Mouse (Mus musculus) layer of hippocampus, adult 8-10 months (tissue): Measurements from ENCODE around the gene Pcsk4. TPM values are rescaled to one million over a fixed set of nuclear protein-coding genes. Genes with fewer than 3 reads are reported as not detected.

Source experiments
- DNase-seq, 2 experiments: peaks; one replicate each; pipeline ENCODE4 v3.0.0; 2022; ENCODE audit warnings: low spot score in 2 of 2
- total RNA-seq, 4 experiments: library from RNA; stranded (reverse); gene quantifications; 2 replicates each; pipeline ENCODE4 v1.2.4; 2022

The Pcsk4 gene
- total RNA-seq, 4 experiments from 2014 or later, result 3.3 to 6.4 (median 4.1) TPM

GRCm38 (mm10) chr10:80299301-80299700 lies 30.0 kb downstream of the Pcsk4 start:
- DNase-seq, result no peak

GRCm38 (mm10) chr10:80298571-80299281 lies 30.6 kb downstream of the Pcsk4 start:
- peak; percentile 89 to 91 for DNase-seq

GRCm38 (mm10) chr10:80297526-80298133 lies 31.7 kb downstream of the Pcsk4 start:
- DNase-seq, result no peak

- no peak for DNase-seq
Measured at GRCm38 (mm10) chr10:80296824-80297223, 32.5 kb downstream of the Pcsk4 start.

- DNase-seq, result peak; percentile 75 to 80
Measured at GRCm38 (mm10) chr10:80295618-80296425, 33.5 kb downstream of the Pcsk4 start, which contains the start of gene Apc2. Gene Apc2 (plus strand): TSS chr10:80295977.

- DNase-seq, result no peak
Measured at GRCm38 (mm10) chr10:80294788-80295303, 34.5 kb downstream of the Pcsk4 start.

- DNase-seq, result no peak
Measured at GRCm38 (mm10) chr10:80294311-80294710, 35.0 kb downstream of the Pcsk4 start.

GRCm38 (mm10) chr10:80293325-80293724 lies 36.0 kb downstream of the Pcsk4 start:
- no peak for DNase-seq

GRCm38 (mm10) chr10:80292251-80293146 lies 36.8 kb downstream of the Pcsk4 start, which contains the start of gene Rps15:
Gene Rps15 (plus strand): TSS chr10:80292453.
- peak; percentile 88 to 91 for DNase-seq

- no peak for DNase-seq
Measured at GRCm38 (mm10) chr10:80288657-80289056, 40.6 kb downstream of the Pcsk4 start.

GRCm38 (mm10) chr10:80288097-80288496 lies 41.2 kb downstream of the Pcsk4 start:
- no peak for DNase-seq

GRCm38 (mm10) chr10:80285222-80286070 lies 43.9 kb downstream of the Pcsk4 start:
- no peak for DNase-seq

GRCm38 (mm10) chr10:80282481-80283441 lies 46.5 kb downstream of the Pcsk4 start:
- no peak for DNase-seq

GRCm38 (mm10) chr10:80281921-80282371 lies 47.4 kb downstream of the Pcsk4 start:
- no peak for DNase-seq

- DNase-seq, result no peak
Measured at GRCm38 (mm10) chr10:80281304-80281703, 48.0 kb downstream of the Pcsk4 start.

- no peak for DNase-seq
Measured at GRCm38 (mm10) chr10:80279273-80279672, 50.0 kb downstream of the Pcsk4 start.

GRCm38 (mm10) chr10:80278390-80278789 lies 50.9 kb downstream of the Pcsk4 start:
- no peak for DNase-seq

- no peak for DNase-seq
Measured at GRCm38 (mm10) chr10:80276238-80276637, 53.1 kb downstream of the Pcsk4 start.

- DNase-seq, result no peak
Measured at GRCm38 (mm10) chr10:80273847-80274246, 55.5 kb downstream of the Pcsk4 start.
